Mouse (Mus musculus): ENCODE data around the gene Cphx2.
"Not testable (repeated sequence)": the region's sequence is repeated elsewhere in the genome, so short reads cannot be mapped to it uniquely, and the experiment has no call there.

- not testable (repeated sequence) for TF ChIP-seq POLR2A (IDR thresholded peaks at IDR 0.05; ENCODE audit: borderline replicate concordance, insufficient read depth, low read length); CTCF (IDR thresholded peaks at IDR 0.05; ENCODE audit: borderline replicate concordance, insufficient read depth, low read depth, low read length)
Measured at GRCm38 (mm10) chr14:26119095-26119494, 37.8 kb downstream of the Cphx2 start.

Measured in cerebellum, adult 2 months (tissue).